Mouse (Mus musculus) neural tube, embryonic 11.5 days (tissue): ENCODE results near the gene Il17d. TPM values are rescaled to one million over a fixed set of nuclear protein-coding genes. Genes with fewer than 3 reads are reported as not detected.

Source experiments
- ATAC-seq: fragments of 200-750 bp; cut with Nextera tagmentation; 2 replicates; pipeline ENCODE4 v1.8.0; 2017; ENCODE audit warnings: moderate number of reproducible peaks, mild to moderate bottlenecking, moderate TSS enrichment, moderate library complexity; ENCODE audit not compliant: insufficient read depth, low FRiP score, low TSS enrichment
- DNase-seq: peaks from one replicate; pipeline ENCODE4 v3.0.0-alpha.2; 2015; ENCODE audit warnings: low spot score
- H3K27ac ChIP-seq: fragments of 300-500 bp; sonication (generic); 2 replicates; pipeline ENCODE4 v1.5.1; 2014; ENCODE audit warnings: low read depth, mild to moderate bottlenecking, low read length
- H3K27me3 ChIP-seq: fragments of 300-500 bp; sonication (generic); 2 replicates; pipeline ENCODE4 v1.6.1; 2014; ENCODE audit warnings: mild to moderate bottlenecking, low read length, mixed read lengths; ENCODE audit not compliant: control insufficient read depth, insufficient read depth
- H3K36me3 ChIP-seq: fragments of 300-500 bp; sonication (generic); 2 replicates; pipeline ENCODE4 v1.6.1; 2014; ENCODE audit warnings: mild to moderate bottlenecking, low read length, moderate library complexity, mixed read lengths; ENCODE audit not compliant: control insufficient read depth, insufficient read depth
- H3K4me1 ChIP-seq: fragments of 300-500 bp; sonication (generic); 2 replicates; pipeline ENCODE4 v1.6.1; 2014; ENCODE audit warnings: low read length, mixed read lengths; ENCODE audit not compliant: control insufficient read depth, insufficient read depth
- H3K4me2 ChIP-seq: fragments of 300-500 bp; sonication (generic); 2 replicates; pipeline ENCODE4 v1.6.1; 2014; ENCODE audit warnings: low read depth, mild to moderate bottlenecking, moderate library complexity
- H3K4me3 ChIP-seq: fragments of 300-500 bp; sonication (generic); 2 replicates; pipeline ENCODE4 v1.5.1; 2014; ENCODE audit warnings: low read depth, low read length
- H3K9ac ChIP-seq: fragments of 300-500 bp; sonication (generic); 2 replicates; pipeline ENCODE4 v1.6.1; 2014; ENCODE audit warnings: mild to moderate bottlenecking, low read length
- H3K9me3 ChIP-seq: fragments of 300-500 bp; sonication (generic); 2 replicates; pipeline ENCODE4 v1.6.1; 2016; ENCODE audit warnings: low read length; ENCODE audit not compliant: control insufficient read depth
- WGBS: fragments of 180-500 bp; shearing (Covaris S2); extraction: QIAGEN DNeasy Blood & Tissue Kit; methylation state at CpG from one replicate; pipeline ENCODE4 v1.1.7; 2014; 5-methylcytosine and 5-hydroxymethylcytosine counted together
- polyA plus RNA-seq: library from polyadenylated mRNA; unstranded; fragments of >200 nt; fragmentation: Nextera tagmentation; extraction: Ambion mirVana; gene quantifications from 2 replicates; pipeline ENCODE4 v1.2.1, GENCODE M21; 2014

The Il17d gene
- polyA plus RNA-seq, 1 experiment from 2014 or later = 0.48 TPM

- Histone ChIP-seq H3K27ac (no peak overlapping the region), H3K9ac (no peak overlapping the region), H3K4me3 (no peak overlapping the region), H3K36me3 (no peaks in the 10 kb centered on the region), H3K27me3 (no peaks in the 10 kb centered on the region), H3K9me3 (no peaks in the 10 kb centered on the region), H3K4me2 (no peak overlapping the region), H3K4me1 (no peaks in the 10 kb centered on the region)
- no peak for DNase-seq
- no peak for ATAC-seq
- WGBS = 83% methylated on average over 1 of the region's 1 CpGs
Measured at GRCm38 (mm10) chr14:57556922-57557321, 32.3 kb downstream of the Il17d start.

DNA sequence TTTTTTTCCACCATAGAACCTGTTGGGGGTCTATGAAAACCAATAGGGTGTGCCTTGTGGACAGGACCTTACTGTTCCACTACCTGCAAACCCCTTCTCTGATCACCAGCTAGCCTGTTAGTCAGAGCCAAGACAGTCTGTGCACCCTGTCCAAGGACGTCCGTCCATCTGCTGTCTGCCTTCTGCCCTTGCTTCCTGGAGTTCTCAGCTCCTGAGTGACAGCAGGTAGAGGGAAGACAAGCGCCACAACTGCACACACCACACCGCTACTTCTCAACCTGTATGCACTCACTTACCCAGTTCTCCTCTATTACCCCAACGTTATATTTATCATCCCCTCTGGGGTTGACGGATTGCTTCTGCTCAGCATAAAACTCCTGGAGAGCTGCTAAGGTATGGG is 41.0 kb downstream of the Il17d start:
- 92% methylated on average over 6 of the region's 6 CpGs for WGBS
- Histone ChIP-seq H3K27ac (no peak overlapping the region), H3K9ac (no peak overlapping the region)

DNA sequence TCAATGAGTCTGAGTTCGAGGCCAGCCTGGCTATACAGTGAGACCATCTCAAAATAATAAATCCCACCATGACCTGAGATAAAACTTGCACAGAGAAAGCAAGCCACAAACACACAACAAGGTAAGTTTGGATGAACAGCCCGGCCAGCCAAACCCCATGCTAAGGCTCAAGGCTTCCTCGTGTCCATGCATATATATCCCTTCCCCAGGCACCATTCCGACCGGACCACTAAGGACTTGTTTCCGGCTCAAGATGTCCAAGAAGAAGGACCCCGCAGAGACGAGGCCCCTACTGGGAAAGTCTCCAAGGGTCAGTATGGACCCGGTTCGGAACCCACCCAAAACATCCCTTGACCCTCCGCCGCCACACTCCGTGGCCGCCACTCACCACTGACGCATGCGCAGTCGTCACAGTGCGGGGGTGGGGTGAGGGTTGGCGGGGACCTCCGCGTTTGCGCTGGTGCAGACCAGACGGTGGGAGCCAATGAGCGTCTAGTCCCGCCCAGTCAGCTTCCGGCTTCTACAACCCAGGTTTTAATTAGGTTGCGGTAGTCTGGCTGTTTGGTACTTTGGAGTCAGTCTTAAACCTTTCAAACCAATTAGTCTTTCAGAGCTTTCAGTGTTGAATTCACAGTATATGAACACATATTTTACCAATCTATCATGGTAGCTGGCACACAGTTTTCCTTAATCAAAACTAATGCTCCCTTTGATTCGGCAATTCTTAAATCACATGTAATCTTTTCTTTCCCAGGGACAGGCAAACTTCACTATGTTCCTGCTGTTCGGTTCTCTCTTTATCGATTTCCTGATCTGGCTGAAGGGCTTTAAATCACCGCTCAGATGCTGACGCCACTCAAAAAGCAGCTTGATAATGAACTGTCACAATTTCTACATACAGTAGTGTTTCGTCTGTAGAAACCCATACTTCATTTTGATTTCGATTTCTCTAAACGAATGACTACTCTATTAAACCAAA is 46.9 kb downstream of the Il17d start, which contains the start of gene Eef1akmt1:
Gene Eef1akmt1 (minus strand): TSS at position 458 of the 979 bp plus-strand sequence.
- ATAC-seq = peak; percentile 98
- peak within 1 kb of the TSS; percentile 44 for H3K4me2 ChIP-seq
- no peaks in the 10 kb centered on the region for H3K36me3 ChIP-seq
- no peaks in the 10 kb centered on the region for H3K4me1 ChIP-seq
- H3K9ac ChIP-seq = peak within 1 kb of the TSS; percentile 53
- 12% methylated on average over 35 of the region's 35 CpGs for WGBS
- H3K9me3 ChIP-seq = no peaks in the 10 kb centered on the region
- H3K4me3 ChIP-seq = peak within 1 kb of the TSS; percentile 53
- DNase-seq = peak; percentile 95
- no peaks in the 10 kb centered on the region for H3K27me3 ChIP-seq
- H3K27ac ChIP-seq = no peak within 1 kb of the TSS

More for the DNA sequence above, 41.0 kb downstream of the Il17d start:
- Histone ChIP-seq H3K4me3 (no peak overlapping the region), H3K4me2 (no peak overlapping the region), H3K9me3 (no peaks in the 10 kb centered on the region), H3K4me1 (no peaks in the 10 kb centered on the region), H3K27me3 (no peaks in the 10 kb centered on the region), H3K36me3 (no peaks in the 10 kb centered on the region)
- ATAC-seq (no peak), DNase-seq (no peak)

- H3K4me2 ChIP-seq = no peak overlapping the region
- H3K27me3 ChIP-seq = no peaks in the 10 kb centered on the region
- ATAC-seq = no peak
- no peak overlapping the region for H3K27ac ChIP-seq
- no peak overlapping the region for H3K4me3 ChIP-seq
- no peaks in the 10 kb centered on the region for H3K36me3 ChIP-seq
- no peak for DNase-seq
- no peaks in the 10 kb centered on the region for H3K9me3 ChIP-seq
- no peaks in the 10 kb centered on the region for H3K4me1 ChIP-seq
- 91% methylated on average over 6 of the region's 6 CpGs for WGBS
- H3K9ac ChIP-seq = no peak overlapping the region
Measured at GRCm38 (mm10) chr14:57574792-57575587, 50.4 kb downstream of the Il17d start.

GRCm38 (mm10) chr14:57576364-57577060 is 51.9 kb downstream of the Il17d start:
- Histone ChIP-seq H3K36me3 (no peaks in the 10 kb centered on the region), H3K4me3 (no peak overlapping the region)
- WGBS = 96% methylated on average over 2 of the region's 2 CpGs

GRCm38 (mm10) chr14:57591830-57592229 is 67.3 kb downstream of the Il17d start:
- no peaks in the 10 kb centered on the region for H3K4me1 ChIP-seq
- no peak overlapping the region for H3K4me3 ChIP-seq
- no peaks in the 10 kb centered on the region for H3K9me3 ChIP-seq
- H3K4me2 ChIP-seq = no peak overlapping the region
- 91% methylated on average over 3 of the region's 3 CpGs for WGBS
- no peak overlapping the region for H3K9ac ChIP-seq
- H3K27me3 ChIP-seq = no peaks in the 10 kb centered on the region
- peaks cover 12% of the 10 kb centered on the region for H3K36me3 ChIP-seq
- H3K27ac ChIP-seq = no peak overlapping the region
- ATAC-seq = no peak
- no peak for DNase-seq

More at GRCm38 (mm10) chr14:57576364-57577060, 51.9 kb downstream of the Il17d start:
- no peaks in the 10 kb centered on the region for H3K9me3 ChIP-seq
- H3K4me1 ChIP-seq = no peaks in the 10 kb centered on the region
- ATAC-seq (no peak), DNase-seq (no peak)
- H3K27me3 ChIP-seq = no peaks in the 10 kb centered on the region
- no peak overlapping the region for H3K9ac ChIP-seq
- no peak overlapping the region for H3K4me2 ChIP-seq
- H3K27ac ChIP-seq = no peak overlapping the region

Other genes starting within 250 kb of the Il17d start
- 9.1 and 12.4 TPM in 2 replicates for gene Cryl1, start 126.2 kb upstream of the Il17d start, polyA plus RNA-seq
- 17.5 and 18.6 TPM in 2 replicates for gene Ift88, start 100.7 kb upstream of the Il17d start, polyA plus RNA-seq
- 87.5 and 90.4 TPM in 2 replicates for gene Eef1akmt1, start 46.8 kb downstream of the Il17d start, polyA plus RNA-seq
- 34.5 and 35.1 TPM in 2 replicates for gene Xpo4, start 140.7 kb downstream of the Il17d start, polyA plus RNA-seq
- not detected in 2 replicates for gene Gm49361, start 221.3 kb downstream of the Il17d start, polyA plus RNA-seq
- gene Lats2, start 233.6 kb downstream of the Il17d start, polyA plus RNA-seq = 17.5 and 18.0 TPM in 2 replicates